Mouse (Mus musculus): Measurements from ENCODE around the gene Pmepa1.

DNA sequence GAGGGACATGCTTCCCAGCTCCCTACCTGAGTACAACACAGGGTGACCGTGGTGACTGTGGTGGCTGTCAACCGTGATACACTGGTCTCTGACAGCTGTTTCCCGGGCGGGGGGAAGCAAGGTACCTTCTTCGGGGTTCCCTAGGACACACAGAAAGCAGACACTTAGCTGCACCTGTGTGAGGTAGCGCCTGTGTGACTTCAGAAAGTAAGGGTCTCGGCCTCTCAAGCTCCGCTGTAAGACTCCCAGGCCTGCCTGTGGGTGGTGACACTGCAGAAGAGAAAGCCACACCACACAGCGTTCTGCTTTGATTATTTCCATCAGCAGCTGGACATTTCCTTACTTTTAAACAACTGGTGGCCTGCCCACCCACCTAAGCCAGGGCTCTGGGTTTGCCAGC lies 4.8 kb downstream of the Pmepa1 start:
- TF ChIP-seq CTCF (IDR thresholded peaks at IDR 0.05; ENCODE audit: low read depth): no peak
- TF ChIP-seq EP300 (IDR thresholded peaks at IDR 0.05; ENCODE audit: low read depth): no peak
